Mouse (Mus musculus) liver (tissue): ENCODE measurements around the gene Slc38a3.

Experiments used
- DNase-seq: peaks from one replicate; pipeline ENCODE4 v3.0.0-alpha.2; 2020; ENCODE audit warnings: mixed read lengths

The Slc38a3 gene

DNA sequence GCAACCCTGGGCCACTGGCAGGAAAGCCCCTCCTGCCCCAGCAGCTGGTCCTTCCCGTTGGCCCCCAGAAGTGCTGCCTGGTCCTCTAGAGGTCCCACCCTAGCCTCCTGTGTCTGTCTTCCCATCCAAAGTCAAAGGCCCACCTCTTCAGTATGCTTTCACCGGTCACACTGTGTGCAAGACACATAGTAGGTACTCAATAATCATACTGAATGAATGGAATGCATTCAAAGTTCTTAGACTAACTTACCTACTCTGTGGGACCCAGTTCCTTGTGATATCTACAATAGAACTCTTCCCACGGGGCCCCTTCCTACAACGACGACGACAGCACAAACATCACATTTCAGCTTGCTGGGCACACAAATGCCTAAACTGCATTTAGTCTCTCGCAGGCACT is 4.0 kb downstream of the Slc38a3 start:
- DNase-seq, result no peak

DNA sequence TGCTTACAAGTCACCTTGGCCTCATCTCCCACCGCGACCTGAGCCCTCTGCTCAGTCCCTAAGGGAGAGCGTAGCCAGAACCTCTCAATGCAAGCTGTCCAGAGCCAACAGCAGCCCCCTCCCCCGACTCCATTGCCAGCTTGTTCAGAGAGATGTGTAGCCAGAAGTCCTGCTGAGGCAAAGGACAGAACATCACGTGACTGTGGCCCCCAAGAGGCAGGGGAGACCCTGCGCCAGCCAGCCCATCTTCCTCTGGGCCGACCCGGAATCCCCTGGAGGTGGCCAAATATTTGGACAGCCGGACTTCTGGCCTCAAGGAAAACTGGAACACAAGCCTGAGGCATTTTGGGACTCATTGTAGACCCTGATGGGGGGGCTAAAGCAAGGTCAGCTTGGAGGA is 5.8 kb downstream of the Slc38a3 start:
- DNase-seq, result no peak

GRCm38 (mm10) chr9:107662342-107662741 is 7.0 kb downstream of the Slc38a3 start:
- DNase-seq, result no peak

DNA sequence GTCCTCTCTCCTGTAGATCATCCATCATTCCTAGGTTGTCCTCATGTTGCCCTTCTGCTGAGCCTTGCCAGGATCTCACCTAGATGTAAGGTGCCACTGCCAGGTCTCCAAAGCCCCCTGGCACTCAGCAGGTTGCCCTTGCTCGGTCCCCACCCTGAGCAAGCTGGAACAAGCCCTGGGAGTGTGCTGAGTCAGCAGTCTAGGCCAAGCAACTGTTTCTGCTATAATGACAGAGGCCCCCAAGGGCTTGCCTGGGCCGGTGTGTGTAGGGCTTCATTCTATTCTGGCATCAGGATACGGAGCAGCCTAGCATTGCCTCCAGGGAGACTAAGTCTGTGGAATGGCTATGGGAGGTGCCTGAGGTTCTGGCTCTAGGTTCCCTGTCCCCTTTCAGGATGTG is 8.6 kb downstream of the Slc38a3 start:
- DNase-seq, result no peak

DNA sequence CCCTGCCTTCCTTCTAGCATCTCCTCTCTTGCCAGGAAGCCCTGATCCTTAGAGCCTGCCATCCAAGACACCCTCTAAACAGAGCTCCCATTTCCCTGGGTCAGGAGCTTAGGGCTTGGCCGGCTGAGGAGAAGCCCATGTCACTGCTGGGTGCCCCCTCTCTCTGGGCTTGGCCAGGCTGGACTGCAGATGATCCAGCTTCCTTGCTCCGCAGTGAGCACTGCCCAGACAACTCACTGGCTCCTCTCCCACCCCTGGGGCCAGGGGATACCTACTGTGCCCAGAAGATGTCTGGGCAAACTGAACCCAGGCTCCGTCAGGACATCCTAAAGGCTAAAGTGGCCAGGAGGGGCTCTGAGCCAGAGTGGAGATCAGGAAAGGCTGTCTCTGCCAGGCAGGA is 9.4 kb downstream of the Slc38a3 start:
- DNase-seq, result no peak

- no peak for DNase-seq
Measured at GRCm38 (mm10) chr9:107659551-107659950, 9.8 kb downstream of the Slc38a3 start.

DNA sequence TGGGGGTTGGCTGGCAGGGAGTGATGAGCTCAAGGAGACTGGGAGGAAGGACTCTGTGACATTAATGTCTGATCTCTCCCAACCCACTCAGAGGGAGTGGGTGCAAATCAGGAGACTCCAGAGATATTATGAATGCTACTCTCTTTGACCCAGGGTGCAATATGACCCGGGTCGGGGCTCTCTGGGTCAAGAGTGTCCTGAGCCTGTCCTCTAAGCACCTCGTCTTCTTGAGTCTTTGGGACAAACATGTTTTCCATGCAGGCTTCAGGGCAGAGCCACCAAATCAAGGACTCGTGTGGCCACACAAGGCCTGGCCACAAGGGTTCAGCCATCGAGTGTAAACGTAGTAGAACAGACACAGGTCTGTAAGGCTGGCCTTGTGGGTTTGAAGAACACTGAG is 11.2 kb downstream of the Slc38a3 start:
- no peak for DNase-seq

DNA sequence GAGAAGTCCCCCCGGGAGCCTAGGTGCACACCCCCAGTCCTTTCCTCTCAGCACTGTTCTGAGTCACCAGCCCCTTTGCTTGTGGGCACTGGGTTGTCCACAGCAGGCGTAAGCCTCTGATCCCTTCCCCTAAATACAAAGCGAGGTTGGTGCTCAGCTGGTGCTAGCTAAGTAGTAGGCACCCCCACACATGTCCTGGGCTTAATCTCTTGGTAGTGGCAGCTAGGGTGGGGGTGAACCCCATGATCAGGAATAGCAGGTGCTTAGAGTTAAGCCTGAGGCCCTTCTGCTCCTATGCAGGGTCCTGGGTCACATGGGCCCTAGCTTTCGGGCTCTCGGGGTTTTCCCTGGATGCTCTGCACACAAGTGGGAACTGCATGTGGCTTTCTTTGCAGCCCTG is 12.2 kb downstream of the Slc38a3 start:
- no peak for DNase-seq

DNA sequence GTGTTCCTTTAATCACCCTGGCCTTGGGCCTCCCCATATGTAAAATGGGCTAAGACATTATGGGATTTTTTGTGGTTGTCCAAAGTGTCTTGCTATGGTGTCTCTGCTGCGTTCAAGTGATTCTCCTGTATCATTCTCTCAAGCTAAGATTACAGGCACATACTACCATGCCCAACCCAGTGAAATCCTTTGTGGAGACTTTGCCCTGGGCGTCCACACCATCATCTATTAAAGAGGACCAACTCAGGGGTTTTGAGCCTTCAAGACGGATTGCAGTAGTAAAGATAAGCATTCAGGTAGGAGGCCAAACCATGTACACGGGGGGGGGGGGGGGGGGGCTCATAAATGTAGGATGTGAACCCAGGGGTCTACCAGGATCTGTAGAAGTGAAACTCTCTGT is 14.7 kb downstream of the Slc38a3 start:
- no peak for DNase-seq

DNA sequence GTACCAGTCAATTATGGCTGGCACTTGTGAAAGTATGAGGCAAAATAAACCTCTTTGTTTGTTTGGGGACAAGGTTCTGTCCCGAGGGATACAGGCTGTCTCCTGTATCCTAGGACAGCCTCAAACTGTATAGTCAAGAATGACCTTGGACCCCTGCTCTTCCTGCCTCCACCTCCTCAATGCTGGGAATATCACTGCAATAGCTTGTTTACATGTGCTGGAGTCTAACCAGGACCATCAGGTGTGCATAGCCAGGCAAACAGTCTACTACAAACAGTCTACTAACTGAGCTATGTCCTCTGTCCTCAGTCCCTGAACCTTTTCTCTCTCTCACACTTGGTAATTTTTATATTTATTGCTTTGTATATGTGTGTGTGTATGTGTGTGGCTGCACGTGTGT is 15.9 kb downstream of the Slc38a3 start:
- no peak for DNase-seq

GRCm38 (mm10) chr9:107650708-107651481 is 18.4 kb downstream of the Slc38a3 start:
- DNase-seq, result no peak

- no peak for DNase-seq
Measured at GRCm38 (mm10) chr9:107650225-107650624, 19.1 kb downstream of the Slc38a3 start.

- no peak for DNase-seq
Measured at GRCm38 (mm10) chr9:107648767-107649166, 20.6 kb downstream of the Slc38a3 start.

DNA sequence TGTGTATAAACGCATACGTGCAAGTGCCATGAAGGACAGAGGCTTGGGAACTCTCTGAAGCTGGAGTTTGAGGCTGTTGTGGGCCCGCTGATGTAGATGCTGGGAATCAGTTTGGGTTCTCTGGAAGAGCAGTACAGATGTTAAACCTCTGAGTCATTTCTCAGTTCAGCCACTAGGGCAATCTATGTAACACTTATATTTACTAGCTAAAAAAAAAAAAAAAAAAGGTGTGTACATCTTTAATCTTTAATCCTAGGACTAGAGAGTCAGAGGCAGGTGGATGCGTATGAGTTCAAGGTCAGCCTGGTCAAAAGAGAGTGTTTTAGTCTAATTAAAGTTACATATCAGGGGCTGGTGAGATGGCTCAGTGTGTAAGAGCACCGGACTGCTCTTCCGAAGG is 22.4 kb downstream of the Slc38a3 start:
- no peak for DNase-seq

GRCm38 (mm10) chr9:107645577-107645976 is 23.8 kb downstream of the Slc38a3 start:
- DNase-seq, result peak; percentile 84

DNA sequence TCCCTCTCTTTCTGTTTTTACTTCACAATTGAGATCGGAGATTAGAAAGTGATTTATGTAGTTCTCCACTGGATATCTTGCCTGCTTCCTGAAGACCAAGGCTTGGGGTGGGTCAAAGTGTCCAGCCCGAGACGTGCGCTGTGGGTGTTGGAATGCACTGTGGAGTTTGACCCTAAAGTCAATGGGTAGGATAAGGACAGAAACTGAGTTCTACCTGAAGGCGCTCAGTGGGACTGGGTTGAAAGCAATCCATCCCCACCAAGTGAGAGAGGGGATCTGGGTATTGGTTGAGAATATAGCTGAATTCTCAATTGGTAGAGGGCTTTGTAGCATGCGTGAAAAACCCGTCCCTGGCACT is 24.2 kb downstream of the Slc38a3 start:
- no peak for DNase-seq

GRCm38 (mm10) chr9:107644495-107645152 is 24.7 kb downstream of the Slc38a3 start:
- peak; percentile 94 for DNase-seq

DNA sequence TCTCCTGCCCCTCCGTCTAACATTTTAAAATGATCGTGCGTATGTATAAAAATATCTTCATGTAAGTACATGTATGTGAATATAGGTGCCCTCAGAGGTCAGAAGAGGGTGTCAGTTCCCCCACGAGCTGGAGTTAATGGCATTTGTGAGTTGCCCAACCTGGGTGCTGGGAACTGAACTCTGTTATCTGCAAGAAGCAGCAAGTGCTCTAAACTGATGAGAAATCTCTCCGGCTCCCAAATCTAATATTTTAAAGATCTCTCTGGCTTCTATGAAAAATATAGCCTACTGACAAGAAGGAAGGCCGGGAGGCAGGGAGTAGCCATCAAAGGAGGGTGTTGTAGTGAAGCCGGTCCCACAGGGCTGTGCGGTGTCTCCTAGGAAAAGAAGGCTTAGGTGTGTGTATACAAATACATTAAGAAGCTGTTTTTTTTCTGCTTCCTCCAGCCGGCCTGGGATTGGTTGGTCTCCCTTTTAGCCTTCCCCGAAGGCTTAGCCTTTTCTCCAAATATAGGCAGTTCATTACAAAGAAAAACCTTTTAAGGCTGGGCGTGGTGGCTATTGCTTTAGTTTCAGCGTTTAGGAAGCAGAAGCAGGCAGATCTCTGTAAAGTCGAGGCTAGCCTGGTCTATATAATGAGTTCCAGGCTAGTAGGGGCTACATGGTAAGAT is 25.7 kb downstream of the Slc38a3 start:
- no peak for DNase-seq

DNA sequence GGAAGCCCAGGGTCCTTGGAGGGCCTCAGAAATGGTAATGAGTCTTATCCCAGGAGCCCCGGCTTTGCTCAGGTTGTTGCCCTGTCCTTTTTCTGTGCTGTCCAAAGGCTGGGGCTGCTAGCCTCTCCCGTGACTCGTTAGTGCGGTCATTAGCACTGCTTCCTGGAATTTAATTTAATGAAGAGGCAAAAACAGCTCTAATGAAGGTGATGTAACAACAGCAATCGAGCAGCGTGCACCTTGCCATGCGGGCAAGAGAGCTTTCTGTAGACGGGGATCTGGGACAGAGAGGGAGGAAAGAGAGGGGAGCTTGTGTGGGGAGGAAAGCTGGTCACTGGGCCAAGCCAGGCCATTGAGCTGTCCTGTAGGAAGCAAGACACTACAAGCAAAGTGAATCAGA is 27.7 kb downstream of the Slc38a3 start:
- DNase-seq, result no peak

DNA sequence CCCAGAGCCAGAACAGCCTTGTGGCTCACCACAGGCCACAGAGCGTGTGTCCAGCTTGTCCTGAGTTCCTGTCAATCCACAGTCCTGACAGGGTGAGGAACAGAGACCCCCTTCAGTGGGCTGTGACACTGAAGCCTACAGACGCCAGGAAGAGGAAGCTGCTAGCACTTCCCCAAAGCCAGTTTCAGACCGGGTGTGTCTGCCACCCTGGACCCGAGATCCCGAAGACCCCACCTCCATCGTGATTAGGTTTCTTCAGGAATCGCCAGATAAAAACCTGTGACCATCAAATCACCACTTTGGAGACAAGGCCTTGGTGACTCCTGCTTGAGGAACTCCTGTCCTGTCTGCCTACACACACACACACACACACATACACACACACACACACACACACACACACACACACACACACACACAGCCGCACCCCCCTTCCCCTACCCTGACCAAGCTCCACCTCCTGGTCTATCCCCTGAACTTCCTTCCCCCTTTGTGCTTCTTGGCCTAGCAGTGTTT is 29.0 kb downstream of the Slc38a3 start:
- DNase-seq, result peak; percentile 36

DNA sequence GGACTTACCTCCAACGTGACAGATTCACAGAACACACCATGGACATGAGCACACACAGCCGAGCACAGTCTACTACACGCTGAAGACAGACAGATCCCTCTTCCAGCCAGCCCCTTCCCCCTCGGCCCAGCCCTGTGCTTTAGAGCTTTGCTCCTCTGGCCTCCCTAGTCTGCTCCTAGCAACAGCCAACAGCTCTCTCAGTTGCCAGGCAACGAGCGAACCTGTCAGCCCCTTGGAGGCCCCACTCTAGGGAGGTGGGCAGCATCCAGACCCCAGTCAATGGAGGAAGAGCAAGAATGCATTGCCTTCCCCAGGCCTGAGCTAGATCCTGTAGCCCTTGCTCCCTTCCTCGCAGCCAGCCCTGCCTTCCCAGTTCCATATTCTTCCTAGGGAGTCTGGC is 32.3 kb downstream of the Slc38a3 start:
- no peak for DNase-seq

DNA sequence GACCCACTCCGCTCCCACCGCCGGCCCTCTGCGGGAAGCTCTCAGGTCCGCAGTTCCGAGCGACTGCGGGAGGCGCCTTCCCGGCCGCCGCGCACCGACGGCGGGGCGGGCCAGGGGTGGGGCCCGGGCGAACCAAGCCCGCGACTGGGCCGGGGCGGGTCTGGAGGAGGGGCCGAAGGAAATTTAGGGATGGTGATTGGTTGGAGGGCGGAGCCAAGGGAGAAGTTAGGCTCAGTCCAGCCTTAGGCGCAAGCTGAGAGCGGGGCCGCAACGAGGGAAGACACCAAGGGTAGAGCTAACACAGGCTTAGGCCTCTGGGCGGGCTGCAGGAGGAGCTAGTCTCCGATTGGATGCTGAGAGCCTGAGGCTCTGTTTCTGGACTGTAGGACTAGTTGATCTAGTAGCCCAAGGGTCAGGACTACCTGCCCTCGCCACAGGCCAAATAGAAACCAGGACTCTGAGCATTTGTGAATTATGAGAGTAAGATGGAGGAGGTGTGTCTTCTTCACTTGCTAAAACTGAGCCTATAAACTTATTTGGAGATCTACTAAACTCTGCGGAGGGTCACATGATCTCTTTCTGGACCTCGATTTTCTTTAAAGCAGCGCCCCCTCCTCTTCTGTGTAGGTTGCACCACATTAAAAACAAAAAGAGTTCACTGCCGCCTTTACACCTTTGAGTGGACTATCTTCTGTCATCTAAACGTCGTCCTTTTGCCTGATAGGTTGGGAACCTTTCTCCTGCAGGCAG is 33.9 kb downstream of the Slc38a3 start, which contains the start of gene Gnai2:
Gnai2 (minus strand) TSS at position 89 of the 750 bp plus-strand sequence.
- DNase-seq, result peak; percentile 98
